Mouse (Mus musculus) retina, adult 2 months (tissue): ENCODE measurements around the gene Tkfc.
"Not testable (repeated sequence)": the region's sequence is repeated elsewhere in the genome, so short reads cannot be mapped to it uniquely, and the experiment has no call there.

Experiments used
- DNase-seq: peaks from one replicate; pipeline ENCODE4 v3.0.0-alpha.2; 2012; ENCODE audit warnings: low read depth, low spot score

The Tkfc gene

GRCm38 (mm10) chr19:10587231-10587630, 18.2 kb downstream of the Tkfc start:
- DNase-seq = no peak

GRCm38 (mm10) chr19:10585112-10585511, 20.3 kb downstream of the Tkfc start:
- no peak for DNase-seq

- DNase-seq = no peak
Observed at GRCm38 (mm10) chr19:10583550-10584146, 21.8 kb downstream of the Tkfc start.

- DNase-seq = no peak
Observed at GRCm38 (mm10) chr19:10581984-10582383, 23.5 kb downstream of the Tkfc start.

GRCm38 (mm10) chr19:10580761-10581160, 24.7 kb downstream of the Tkfc start:
- no peak for DNase-seq

- no peak for DNase-seq
Observed at GRCm38 (mm10) chr19:10580102-10580501, 25.4 kb downstream of the Tkfc start.

- DNase-seq = peak; percentile 94
Observed at GRCm38 (mm10) chr19:10576690-10577561, 28.5 kb downstream of the Tkfc start, which contains the start of the genes Cyb561a3 and Tmem138. Cyb561a3 (plus strand) TSS chr19:10577172. Tmem138 (minus strand) TSS chr19:10577362.

GRCm38 (mm10) chr19:10569627-10570026, 35.8 kb downstream of the Tkfc start:
- no peak for DNase-seq

- DNase-seq = no peak
Observed at GRCm38 (mm10) chr19:10565217-10565616, 40.2 kb downstream of the Tkfc start.

- DNase-seq = no peak
Observed at GRCm38 (mm10) chr19:10564278-10564677, 41.2 kb downstream of the Tkfc start.

GRCm38 (mm10) chr19:10562351-10562750, 43.1 kb downstream of the Tkfc start:
- no peak for DNase-seq

GRCm38 (mm10) chr19:10561558-10562314, 43.7 kb downstream of the Tkfc start:
- no peak for DNase-seq

GRCm38 (mm10) chr19:10560108-10560507, 45.3 kb downstream of the Tkfc start:
- DNase-seq = no peak

GRCm38 (mm10) chr19:10557837-10558375, 47.5 kb downstream of the Tkfc start:
- DNase-seq = not testable (repeated sequence)

GRCm38 (mm10) chr19:10557430-10557829, 48.0 kb downstream of the Tkfc start:
- DNase-seq = no peak

- no peak for DNase-seq
Observed at GRCm38 (mm10) chr19:10557001-10557400, 48.5 kb downstream of the Tkfc start.

GRCm38 (mm10) chr19:10555624-10556510, 49.6 kb downstream of the Tkfc start, which contains the start of gene Tmem216:
Tmem216 (minus strand) TSS chr19:10556238.
- DNase-seq = peak; percentile 66

- DNase-seq = no peak
Observed at GRCm38 (mm10) chr19:10539454-10539853, 66.0 kb downstream of the Tkfc start.
